Mouse (Mus musculus) right cerebral cortex, postnatal 36 days (tissue): ENCODE measurements around the gene Frmd8.
A peak's percentile ranks its signal among the peaks of the same experiment; 100 is the strongest.
"Not testable (repeated sequence)": the region's sequence is repeated elsewhere in the genome, so short reads cannot be mapped to it uniquely, and the experiment has no call there.

Source experiments
- DNase-seq, 2 experiments: peaks; one replicate each; pipeline ENCODE4 v3.0.0; 2022; ENCODE audit warnings: low spot score in 2 of 2, mixed read lengths in 1 of 2

Frmd8 gene

DNA sequence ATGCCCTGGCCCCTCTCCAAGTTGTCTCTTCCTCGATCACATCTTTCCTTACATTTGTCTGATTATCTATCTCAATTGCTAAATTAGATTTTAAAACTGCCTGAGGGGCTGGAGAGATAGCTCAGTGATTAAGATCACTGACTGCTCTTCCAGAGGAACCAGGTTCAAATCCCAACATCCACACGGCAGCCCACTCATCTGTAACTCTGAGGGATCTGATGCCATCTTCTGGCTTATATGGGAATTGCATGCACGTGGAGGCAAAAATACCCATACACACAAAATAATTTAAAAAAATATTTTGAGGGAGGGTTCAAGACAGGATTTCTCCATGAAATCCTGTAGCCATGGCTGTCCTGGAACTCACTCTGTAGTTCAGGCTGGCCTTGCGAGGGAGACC, 10.8 kb upstream of the Frmd8 start:
- DNase-seq = no peak

DNA sequence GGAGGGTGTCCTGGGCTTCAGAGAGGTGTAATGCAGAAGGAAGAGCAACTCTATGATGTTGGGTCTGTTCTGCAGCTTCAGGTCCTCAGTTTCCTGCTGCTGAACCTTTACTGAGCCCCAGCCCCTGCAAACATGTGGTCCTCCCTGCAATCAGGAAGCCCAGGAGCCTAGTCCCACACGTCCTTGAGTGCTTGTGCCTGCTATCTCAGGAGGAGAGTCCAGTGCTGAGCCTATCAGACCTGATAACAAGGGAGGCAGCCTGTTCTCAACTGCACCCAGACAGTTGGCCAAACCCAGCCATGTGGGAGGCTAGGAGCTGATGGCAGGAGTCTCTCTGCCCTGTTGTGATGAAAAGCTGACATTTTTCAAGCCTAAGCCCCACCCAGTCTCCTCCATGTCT, 8.9 kb upstream of the Frmd8 start:
- DNase-seq = no peak

DNA sequence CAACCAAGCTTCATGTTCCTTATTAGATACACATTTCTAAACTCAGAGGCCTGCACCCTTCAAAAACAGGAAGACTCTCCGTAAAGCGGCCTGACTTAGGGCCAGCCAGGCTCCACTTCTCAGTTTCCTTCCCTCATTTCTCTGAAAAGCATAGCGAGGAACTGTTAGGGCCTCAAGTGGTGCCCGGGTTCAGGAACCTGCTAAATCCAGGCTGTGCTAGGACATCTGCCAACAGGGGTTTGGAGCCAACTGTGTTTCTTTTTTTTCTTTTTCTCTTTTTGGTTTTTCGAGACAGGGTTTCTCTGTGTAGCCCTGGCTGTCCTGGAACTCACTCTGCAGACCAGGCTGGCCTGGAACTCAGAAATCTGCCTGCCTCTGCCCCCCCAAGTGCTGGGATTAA, 7.0 kb upstream of the Frmd8 start:
- not testable (repeated sequence) for DNase-seq

DNA sequence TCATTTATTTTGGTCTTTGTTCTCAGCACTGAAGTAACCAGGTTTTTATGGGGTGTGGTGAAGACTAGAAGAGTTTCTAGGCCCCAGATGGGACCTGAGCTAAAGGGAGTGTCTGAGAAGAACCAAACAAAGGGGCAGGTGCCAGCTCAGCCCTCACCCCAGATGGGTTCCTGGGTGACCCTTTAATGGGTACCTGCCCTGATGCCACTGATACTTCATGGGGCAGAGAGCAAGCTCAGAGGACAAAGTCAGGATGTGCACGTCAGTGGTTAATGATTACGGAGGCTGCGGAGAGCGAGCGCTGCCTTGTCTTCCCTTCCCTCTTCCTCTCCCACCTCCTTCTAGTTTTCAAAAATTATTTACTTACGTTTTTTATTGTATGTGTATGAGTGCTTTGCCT, 6.1 kb upstream of the Frmd8 start:
- DNase-seq = no peak

DNA sequence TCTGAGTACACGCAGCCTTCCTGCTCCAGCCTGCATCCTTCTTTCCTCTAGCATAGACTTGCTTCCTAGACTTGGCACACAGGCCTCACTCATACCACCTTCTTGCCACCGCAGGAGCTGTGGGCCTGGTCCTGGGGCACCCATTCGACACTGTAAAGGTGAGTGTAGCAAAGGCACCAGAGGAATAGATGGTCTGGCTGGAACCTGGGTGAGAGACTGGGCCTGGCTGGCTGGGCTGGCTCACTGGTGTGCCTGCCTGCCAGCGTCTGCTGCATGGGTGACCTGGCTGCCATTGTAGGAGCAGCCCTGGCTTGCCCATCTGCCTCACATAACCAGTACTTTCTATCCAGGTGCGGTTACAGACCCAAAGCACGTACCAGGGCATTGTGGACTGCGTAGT, 4.7 kb upstream of the Frmd8 start:
- DNase-seq = no peak

DNA sequence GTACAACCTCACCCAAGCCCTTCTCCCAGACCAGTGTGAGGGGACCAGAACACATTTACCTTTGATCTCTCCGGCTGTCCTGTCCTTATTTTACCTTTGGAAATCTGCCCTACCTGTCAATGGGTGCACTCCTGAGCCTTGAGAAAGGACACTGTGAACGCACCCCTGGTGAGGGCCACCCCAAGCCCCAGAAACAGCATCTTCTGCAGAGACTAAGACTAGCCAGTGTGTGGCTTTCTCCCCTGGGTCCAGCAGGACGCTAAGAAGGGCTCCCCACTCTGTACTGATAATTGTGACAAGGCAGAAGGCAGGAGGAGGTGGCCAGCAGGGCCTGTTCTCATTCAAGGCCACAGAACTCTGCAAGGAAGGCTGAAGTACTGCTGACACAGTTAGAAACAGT, 3.8 kb upstream of the Frmd8 start:
- DNase-seq = no peak

DNA sequence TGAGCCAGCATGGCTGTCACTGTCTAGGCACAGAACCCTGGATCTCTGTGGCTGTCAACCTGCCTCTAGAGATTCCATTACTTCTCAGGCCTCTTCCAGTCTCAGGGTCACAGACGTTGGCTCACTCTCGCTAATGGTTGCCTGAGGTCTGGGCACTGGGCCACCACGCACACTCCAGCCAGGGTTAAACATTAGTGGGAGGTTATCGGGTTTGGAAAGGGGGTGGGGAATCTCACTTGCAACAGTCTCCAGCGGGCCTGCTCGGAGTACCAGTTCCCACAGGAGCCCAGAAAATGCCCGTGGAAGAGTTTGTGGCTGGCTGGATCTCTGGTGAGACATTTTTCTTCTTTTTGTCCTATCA, 3.3 kb upstream of the Frmd8 start:
- DNase-seq = no peak

DNA sequence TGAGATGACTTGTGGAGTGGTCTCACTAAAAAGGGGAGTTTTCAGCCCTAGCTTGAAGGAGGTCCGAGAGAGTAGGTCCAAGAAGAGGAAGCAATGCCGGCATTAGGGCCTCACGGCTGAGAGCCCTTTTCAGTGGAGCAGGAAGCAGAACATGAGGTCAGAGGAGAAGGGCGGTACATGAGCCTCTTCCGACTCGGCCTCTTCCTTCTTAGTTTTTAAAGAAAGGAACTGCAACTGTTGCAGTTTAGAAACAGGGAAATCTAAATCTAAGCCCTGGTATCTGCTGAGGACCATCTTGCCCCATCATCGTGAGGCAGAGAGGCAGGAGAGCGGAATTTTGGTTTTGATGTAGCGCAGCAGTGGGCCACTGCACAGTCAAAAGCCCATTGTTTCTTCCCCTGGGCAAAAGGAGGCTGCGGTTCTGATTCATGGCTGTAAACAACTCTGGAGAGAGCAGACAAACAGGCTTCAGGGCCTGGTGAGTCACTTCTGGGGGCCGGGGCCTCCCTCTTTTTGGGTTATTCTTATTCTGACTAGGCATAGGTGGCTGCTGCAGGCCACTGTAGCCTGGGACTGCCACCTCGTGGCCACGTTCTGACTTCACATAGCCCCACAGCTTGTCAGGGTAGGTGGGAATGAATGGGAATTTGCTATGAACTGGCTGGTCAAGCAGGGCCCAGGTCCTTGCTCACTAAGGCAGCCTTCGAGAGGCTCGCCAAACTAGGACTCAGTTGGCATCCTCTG, 2.7 kb upstream of the Frmd8 start, which contains the start of gene Slc25a45:
Gene Slc25a45 (plus strand): TSS at position 191 of the 744 bp plus-strand sequence.
- DNase-seq = peak; percentile 67 to 69

DNA sequence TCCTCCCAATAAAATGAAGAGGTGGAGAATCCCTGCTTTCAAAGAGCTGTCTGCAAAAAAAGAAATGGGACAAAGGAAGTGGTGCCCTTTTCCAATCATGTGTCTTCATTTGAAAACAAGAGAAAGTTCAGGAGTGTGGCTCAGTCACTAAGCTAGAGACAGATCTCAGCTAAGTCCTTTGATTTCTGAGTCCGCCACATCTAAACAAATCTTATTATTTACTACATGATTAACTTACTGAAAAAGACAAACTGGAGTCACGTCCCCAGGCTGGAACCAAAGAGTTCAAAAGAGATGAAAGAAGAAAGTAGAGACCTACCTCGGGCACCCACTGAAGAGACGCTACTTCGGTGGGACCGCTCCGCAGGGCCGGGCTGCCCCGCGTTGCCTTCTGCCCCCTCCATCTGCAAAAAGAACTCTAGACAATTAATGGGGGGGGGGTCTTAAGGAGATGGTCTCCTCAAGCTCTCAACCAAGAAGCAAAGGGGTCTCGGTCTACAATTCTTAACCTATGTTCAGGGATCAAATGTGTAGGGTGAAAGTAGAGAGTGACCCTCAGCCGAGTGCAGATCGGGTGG, 594 bp downstream of the Frmd8 start:
- DNase-seq = no peak

DNA sequence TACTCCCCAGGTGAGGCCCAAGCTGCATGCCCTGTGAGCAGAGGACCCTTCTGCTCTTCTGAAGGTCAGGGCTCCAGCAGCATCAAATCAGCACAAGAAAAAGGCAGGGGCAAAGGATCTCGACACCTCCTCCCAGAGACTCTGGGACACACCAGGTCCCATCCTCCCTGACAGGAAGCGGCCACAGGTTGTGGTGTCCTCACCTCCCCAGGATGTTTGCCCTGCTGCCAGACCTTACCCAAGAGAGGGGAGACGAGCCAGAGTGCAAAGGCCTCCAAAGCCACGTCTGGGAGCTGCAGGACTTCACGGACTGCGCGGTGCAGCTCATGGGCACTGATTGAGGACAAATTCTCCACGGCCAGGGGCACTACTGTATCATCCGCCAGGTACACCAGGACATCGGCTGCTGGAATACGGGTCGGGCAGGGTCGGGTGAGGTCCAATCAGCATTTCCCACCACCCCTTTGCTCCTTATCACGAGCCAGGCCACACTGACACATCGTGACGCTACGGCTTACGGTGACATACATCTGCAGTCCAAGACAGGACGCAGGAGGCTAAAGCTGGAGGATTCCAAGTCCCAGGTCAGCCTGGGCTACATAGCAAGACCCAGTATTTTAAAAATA, 2.0 kb downstream of the Frmd8 start:
- DNase-seq = no peak

DNA sequence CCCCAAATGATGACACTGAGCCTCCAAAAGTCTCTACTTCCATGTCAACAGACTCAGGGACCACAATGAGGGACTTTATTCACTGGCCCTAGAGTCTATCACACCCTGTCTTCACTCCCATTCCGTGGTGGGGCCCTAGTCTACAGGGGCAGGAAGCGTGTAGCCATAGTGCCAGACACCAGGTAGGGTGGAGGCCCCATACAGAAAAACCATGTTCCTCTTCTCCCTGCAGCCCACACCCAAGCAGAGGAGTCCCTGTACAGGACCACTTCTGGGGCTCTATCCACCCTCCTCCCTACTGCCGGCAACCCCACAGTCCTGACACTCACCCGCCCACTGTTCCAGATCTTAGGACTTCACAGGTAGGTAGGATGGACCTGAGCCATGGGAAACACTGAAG, 2.5 kb downstream of the Frmd8 start:
- DNase-seq = no peak

DNA sequence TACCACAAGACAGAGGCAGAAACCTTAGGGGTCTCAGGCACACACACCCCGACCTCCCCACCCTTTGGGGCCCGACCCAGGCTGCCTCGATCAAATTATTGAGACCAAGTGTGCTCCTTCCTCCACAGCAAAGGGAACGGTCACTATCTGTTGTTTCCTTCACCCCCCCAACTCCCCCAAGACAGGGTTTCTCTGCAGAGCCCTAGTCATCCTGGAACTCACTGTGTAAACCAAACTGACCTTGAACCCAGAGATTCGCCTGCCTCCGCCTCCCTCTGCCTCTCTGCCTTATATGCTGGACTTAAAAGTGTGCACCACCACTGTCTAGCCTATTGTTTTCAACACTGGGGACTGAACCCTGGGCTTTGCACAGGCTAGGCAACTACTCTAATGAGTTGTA, 3.4 kb downstream of the Frmd8 start:
- DNase-seq = no peak

DNA sequence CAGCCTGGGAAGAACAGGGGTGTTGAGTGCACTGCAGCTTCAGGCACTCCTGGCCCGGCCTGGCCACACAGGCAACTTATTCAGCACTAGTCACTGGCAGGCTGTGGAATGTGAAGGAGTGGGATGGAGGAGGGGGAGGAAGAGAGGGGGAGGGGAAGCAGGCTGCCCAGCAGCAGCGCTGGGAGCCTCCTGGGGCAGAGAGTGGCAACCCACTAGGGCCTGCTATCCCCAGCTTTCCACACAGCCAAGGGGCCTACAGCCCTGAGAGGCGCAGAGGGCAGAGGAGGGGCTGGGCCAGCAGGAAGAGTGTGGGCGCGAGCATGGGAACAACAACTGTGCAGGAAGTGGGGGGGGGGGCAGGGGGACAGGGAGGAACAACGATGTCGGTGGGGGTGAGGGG, 3.8 kb downstream of the Frmd8 start:
- DNase-seq = no peak

DNA sequence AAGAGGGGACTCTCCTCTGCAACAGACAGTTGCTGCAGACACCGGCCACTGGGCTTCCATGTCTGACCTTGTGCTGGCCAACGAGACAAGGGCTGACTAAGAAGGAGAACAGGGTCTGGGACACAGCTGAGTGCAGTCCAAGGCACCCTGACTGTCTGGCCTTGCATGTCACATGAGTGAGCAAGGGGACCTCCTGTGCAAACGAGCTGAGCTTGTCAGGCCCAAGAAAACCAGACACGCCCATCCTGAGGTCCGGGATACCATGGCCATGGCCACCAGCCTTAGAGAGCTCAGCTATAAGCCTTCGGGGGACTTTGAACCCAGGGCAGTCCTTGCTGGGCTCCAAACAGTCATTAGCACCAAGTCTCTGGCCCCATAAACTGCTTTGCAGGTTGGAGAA, 7.0 kb downstream of the Frmd8 start:
- DNase-seq = no peak

DNA sequence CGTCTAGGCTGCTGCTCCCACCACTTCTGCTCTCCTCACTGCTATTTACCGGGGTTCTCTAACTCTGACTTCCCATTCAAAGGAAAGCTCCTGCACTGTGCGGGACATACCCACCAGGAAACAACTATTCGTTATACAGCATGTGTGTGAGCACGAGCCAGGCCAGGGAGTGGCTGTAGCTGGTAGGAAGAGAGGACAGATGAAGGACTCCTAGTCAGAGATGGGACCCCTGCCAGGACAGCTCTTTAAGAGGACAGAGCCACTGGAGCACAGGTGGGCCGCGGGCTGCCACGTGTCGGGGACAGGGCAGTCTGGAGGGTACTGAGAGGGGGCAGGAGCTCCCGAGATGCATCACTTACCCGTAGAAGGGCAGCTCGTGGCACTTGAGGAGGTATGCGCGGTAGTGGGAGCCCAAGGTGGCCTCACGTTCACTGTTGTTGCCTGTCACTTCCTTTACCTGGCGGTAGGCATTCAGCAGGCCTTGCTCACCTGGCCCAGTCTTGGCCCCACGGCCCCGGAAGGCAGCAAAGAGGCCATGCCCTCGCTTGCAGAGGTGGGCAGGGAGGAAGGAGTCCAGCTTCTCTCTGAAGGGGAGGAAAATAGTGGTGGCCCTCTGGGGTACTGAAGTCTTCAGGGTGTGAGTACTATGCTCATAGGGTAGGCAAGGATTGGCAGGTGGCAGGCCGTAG, 10.2 kb downstream of the Frmd8 start:
- DNase-seq = no peak

DNA sequence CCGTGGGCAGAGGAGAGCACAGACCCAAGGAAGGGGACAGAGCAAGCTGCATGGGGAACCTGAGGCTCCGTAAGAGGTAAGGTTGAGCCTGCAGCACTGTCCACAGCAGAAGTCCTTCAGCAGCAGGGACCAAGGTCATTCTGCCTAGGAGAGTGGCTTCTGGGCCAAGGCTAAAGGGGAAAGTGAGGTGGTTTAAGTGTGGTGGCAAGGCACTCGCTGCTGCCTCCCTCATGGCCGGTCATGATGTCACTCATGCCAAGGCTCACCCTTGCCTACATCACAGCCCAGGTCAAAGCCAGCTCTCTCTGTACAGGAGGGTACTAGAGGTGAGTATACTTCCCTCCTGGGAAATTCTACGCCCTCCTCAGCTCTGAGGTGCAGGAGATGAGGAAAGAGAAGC, 11.3 kb downstream of the Frmd8 start:
- DNase-seq = no peak

DNA sequence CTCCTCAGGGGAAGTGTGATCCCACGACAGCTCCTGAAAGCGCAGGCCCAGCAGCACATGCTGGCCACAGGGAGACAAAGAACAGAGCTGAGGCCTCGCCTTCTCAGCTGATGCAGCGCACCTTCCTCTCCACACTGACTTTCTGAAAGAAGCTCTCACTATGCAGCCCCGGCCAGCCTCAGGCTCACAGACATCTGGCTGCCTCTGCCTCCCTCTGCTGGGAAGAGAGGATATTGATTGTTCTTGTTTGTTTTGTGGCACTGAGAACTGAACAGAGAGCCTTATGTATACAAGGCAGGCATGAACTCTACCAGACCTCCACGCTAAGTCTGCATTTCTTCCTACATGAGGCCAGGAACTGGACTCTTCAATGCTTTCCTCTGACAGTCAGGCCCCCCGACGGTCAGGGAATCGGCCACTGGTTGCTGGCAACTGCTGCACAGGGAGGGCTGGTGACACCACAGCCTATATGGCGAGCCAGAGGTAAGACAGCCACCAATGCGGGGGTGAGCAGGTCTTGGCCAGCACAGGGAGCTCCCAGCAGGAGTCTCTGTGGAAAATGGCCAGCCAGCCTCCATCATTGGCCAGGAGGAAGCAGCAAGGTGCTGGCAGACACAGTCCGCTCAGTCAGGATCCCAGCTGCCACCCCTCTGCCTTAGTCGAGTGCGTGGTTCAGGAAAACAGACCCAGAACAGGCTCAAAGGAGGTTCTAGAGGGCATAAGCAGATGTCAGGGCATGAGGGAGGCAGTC, 12.6 kb downstream of the Frmd8 start:
- DNase-seq = no peak

DNA sequence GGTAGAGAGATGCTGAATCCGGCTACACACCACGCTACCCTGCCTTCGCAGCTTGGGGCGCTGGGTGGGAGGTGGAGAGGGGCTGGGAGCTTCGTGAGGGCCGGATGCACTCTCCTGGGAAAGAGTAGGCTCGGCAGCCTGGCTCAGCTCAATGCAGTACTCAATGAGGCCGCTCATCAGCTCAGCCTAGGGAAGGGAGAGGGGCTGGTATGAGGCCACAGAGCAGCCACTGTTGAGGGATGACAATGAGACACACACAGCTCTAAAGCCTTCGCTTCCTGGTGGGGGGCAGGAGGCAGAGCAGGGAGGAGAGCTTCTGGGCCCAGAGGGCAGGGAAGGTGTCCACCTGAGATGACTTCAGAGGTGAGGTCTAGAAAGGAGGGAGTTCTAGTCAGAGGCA, 18.5 kb downstream of the Frmd8 start:
- no peak for DNase-seq

DNA sequence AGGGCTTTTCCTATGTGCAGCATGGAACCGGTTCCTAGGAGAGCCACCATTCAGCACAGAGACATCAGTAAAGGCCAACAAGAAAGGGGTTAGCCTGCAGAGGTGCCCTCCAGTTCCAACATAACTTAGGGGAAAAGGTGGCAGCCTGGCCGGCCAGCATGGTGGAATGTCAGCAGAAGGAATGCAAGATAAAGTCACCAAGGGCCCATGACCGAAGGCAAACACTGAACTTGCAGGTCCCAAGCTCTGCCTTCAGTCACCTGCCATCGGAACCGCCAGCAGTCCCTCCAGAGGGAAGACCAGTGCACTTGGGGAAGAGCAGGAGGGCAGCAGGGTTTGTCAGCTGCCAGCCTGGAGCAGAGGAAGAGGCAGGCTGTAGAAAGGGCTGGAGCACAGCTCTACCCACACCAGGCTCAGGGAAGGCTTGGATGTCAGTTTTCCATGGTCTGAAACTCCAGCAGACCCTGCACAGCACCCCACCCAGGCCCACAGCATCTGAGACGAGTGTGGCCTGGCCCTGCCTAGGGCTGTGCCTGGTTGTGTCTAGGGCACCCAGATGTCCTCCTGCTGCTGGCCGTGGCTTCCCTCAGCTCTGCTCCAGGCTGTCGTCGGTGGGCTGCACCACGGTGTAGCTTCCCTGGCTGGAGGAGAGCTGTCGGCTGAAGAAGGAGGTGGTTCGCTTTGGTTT, 22.9 kb downstream of the Frmd8 start:
- no peak for DNase-seq

DNA sequence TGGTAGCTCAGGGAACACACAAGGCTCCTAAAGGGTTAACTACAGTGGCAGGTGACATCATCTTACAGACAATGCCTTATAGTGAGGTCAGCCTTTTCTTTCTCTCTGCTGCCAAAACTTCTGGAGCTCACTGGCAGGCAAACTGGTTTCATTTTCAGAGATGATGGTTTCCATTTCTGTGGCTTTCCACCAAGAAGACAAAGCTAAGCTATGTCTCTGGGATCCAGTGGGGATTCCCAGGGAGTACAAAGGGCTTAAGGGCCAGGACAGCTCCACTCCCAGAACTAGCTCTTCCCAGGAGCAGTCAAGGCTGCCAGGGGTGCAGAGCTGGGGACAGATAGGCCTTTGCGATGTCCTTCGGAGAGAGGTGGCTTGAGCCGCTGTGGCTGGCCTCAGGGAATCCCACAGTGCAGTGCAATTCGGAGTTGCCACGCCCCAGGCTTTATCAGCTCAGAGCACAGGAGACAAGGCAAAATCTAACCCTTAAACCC, 23.5 kb downstream of the Frmd8 start:
- no peak for DNase-seq

DNA sequence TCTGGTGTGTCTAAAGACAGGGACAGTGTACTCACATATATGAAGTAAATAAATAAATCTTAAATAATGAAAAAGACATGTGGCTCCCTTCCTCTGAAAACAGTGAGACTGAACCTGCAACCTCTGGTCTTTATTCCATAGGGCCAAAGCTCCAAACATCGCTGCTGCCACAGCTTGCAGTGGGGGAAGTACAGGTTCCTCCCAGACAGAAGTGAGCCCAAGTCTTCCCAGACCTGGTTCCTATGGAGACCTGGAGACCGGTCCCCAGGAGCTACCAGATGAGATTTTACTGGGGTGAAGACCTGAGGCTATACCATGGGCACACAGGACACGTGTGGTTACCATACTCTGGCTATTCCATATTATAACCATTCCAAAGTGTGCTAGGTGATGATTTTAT, 24.2 kb downstream of the Frmd8 start:
- no peak for DNase-seq
